12 mouse cellular contexts compared by ENCODE assay signal in genomic region chr8:119447781-119448170, GRCm38 (mm10). TPM values are rescaled to one million over a fixed set of nuclear protein-coding genes. Genes with fewer than 3 reads are reported as not detected.
A peak's percentile ranks its signal among the peaks of the same experiment; 100 is the strongest.
DNase-seq lines count a peak whose midpoint lies in the region; ATAC-seq and TF ChIP-seq lines count a peak whose summit lies in the region.
"Had no signal": no experiment of that assay in that cellular context is flagged by ENCODE, and none has a peak within 500 bp of the region (broad histone marks: within the 10 kb centered on the region; RNA-seq: fewer than 3 reads in every experiment).

No protein-coding gene starts in this region.

- ATAC-seq in heart, embryonic 12.5 days (ENCODE audit: insufficient number of reproducible peaks, low FRiP score): no peak
- ATAC-seq in hindbrain, embryonic 12.5 days (ENCODE audit: low FRiP score): 0 out of 2 replicates have a peak, but pooled peaks have one; percentile 16
- no peak for ATAC-seq in midbrain, embryonic 12.5 days (ENCODE audit: low FRiP score, low read depth)

- peaks cover 3% of the 10 kb centered on the region; the same call in 1 of the 2 replicates for H3K4me1 ChIP-seq in heart, embryonic 12.5 days (replicated peaks)
- peaks cover 7% of the 10 kb centered on the region for H3K4me1 ChIP-seq in cortical plate, adult 2 months (ENCODE audit: control insufficient read depth, insufficient read depth, low read length)
- H3K4me1 ChIP-seq in hindbrain, embryonic 12.5 days: peaks cover 20% of the 10 kb centered on the region
- peaks cover 13% of the 10 kb centered on the region for H3K4me1 ChIP-seq in midbrain, embryonic 12.5 days

- H3K36me3 ChIP-seq in heart, embryonic 12.5 days: no peaks in the 10 kb centered on the region
- H3K36me3 ChIP-seq in hindbrain, embryonic 12.5 days: no peaks in the 10 kb centered on the region
- H3K36me3 ChIP-seq in midbrain, embryonic 12.5 days: no peaks in the 10 kb centered on the region

- no peaks in the 10 kb centered on the region for H3K9me3 ChIP-seq in heart, embryonic 12.5 days (replicated peaks)
- no peaks in the 10 kb centered on the region for H3K9me3 ChIP-seq in hindbrain, embryonic 12.5 days (replicated peaks)
- no peaks in the 10 kb centered on the region for H3K9me3 ChIP-seq in midbrain, embryonic 12.5 days

- H3K27ac ChIP-seq in heart, embryonic 12.5 days (ENCODE audit: poor library complexity, severe bottlenecking): no peak overlapping the region
- peak overlapping the region; percentile 21; the same call in 1 of the 2 replicates for H3K27ac ChIP-seq in cortical plate, adult 2 months (ENCODE audit: insufficient read depth, low read length)
- H3K27ac ChIP-seq in hindbrain, embryonic 12.5 days: no peak overlapping the region
- H3K27ac ChIP-seq in midbrain, embryonic 12.5 days (replicated peaks): no peak overlapping the region

- H3K27me3 ChIP-seq in heart, embryonic 12.5 days (replicated peaks): peaks cover 85% of the 10 kb centered on the region
- peaks cover 41% of the 10 kb centered on the region for H3K27me3 ChIP-seq in hindbrain, embryonic 12.5 days
- peaks cover 43% of the 10 kb centered on the region for H3K27me3 ChIP-seq in midbrain, embryonic 12.5 days

- peak overlapping the region; percentile 97 for H3K4me2 ChIP-seq in heart, embryonic 12.5 days
- H3K4me2 ChIP-seq in hindbrain, embryonic 12.5 days (replicated peaks): peak overlapping the region; percentile 73
- peak overlapping the region; percentile 88 for H3K4me2 ChIP-seq in midbrain, embryonic 12.5 days (replicated peaks)

- TF ChIP-seq CTCF in cortical plate, adult 2 months (IDR thresholded peaks at IDR 0.05; ENCODE audit: extremely low read depth, insufficient read depth, low read length): no peak

- no peak overlapping the region for H3K9ac ChIP-seq in heart, embryonic 12.5 days
- H3K9ac ChIP-seq in hindbrain, embryonic 12.5 days: peak overlapping the region; percentile 76
- H3K9ac ChIP-seq in midbrain, embryonic 12.5 days (replicated peaks): peak overlapping the region; percentile 79

- no peak for DNase-seq in heart, postnatal 4 days
- no peak for DNase-seq in natural killer cell, adult 2 months (ENCODE audit: low spot score in 2 of 2)
- no peak for DNase-seq in frontal cortex, adult 2 months (ENCODE audit: extremely low spot score in 1 of 2, low spot score in 1 of 2)
- no peak for DNase-seq in cerebellum, postnatal 36 days
- DNase-seq: B cell, adult 2 months; kidney, postnatal 10 days had no signal

- no peak for TF ChIP-seq POLR2A in cortical plate, adult 2 months (IDR thresholded peaks at IDR 0.05; ENCODE audit: extremely low read depth, insufficient read depth, low read length)

- peak overlapping the region; percentile 65; the same call in 1 of the 2 replicates for H3K4me3 ChIP-seq in heart, embryonic 12.5 days
- H3K4me3 ChIP-seq in cortical plate, adult 2 months (ENCODE audit: insufficient read depth, low read length): peak overlapping the region; percentile 63
- peak overlapping the region; percentile 73 for H3K4me3 ChIP-seq in hindbrain, embryonic 12.5 days
- peak overlapping the region; percentile 76 for H3K4me3 ChIP-seq in midbrain, embryonic 12.5 days

- 3% methylated on average over 17 of the region's 17 CpGs for WGBS in heart, embryonic 12.5 days
- 3% methylated on average over 17 of the region's 17 CpGs for WGBS in hindbrain, embryonic 12.5 days
- under 1% methylated on average over 17 of the region's 17 CpGs for WGBS in midbrain, embryonic 12.5 days

RNA-seq across cellular contexts. Expression of gene Necab2, which starts 1.3 kb away (rescaled TPM):
- polyA plus RNA-seq in heart, embryonic 12.5 days (2016; fragmentation: Nextera tagmentation; extraction: Ambion mirVana): 0.71 and 0.75 TPM in 2 replicates
- under 1 TPM in 1 of 2 experiments, not detected in 1; 0.23 TPM for total RNA-seq in heart, postnatal 4 days (2021)
- polyA plus RNA-seq in cortical plate, adult 2 months (2012; rRNA removed): 31.9 and 48.3 TPM in 2 replicates
- 18.3 and 23.7 TPM in 2 replicates for polyA plus RNA-seq in hindbrain, embryonic 12.5 days (2016; fragmentation: Nextera tagmentation; extraction: Ambion mirVana)
- polyA plus RNA-seq in midbrain, embryonic 12.5 days (2016; fragmentation: Nextera tagmentation; extraction: Ambion mirVana): 26.0 and 35.0 TPM in 2 replicates
- 62.7 and 68.0 TPM in 2 replicates for polyA plus RNA-seq in frontal cortex, adult 2 months (2012; rRNA removed)
- total RNA-seq: neutrophil, adult 5-6 weeks had no signal

RNA-seq across cellular contexts. Expression of gene Osgin1, which starts 13.9 kb away (rescaled TPM):
- polyA plus RNA-seq in heart, embryonic 12.5 days (2016; fragmentation: Nextera tagmentation; extraction: Ambion mirVana): 0.27 and 0.54 TPM in 2 replicates
- 1 to 10 TPM in 1 of 2 experiments, under 1 TPM in 1; 0.55 to 1.5 TPM for total RNA-seq in heart, postnatal 4 days (2021)
- 0.86 and 1.1 TPM in 2 replicates for polyA plus RNA-seq in cortical plate, adult 2 months (2012; rRNA removed)
- polyA plus RNA-seq in hindbrain, embryonic 12.5 days (2016; fragmentation: Nextera tagmentation; extraction: Ambion mirVana): 0.12 and 0.14 TPM in 2 replicates
- 0.14 and 0.22 TPM in 2 replicates for polyA plus RNA-seq in midbrain, embryonic 12.5 days (2016; fragmentation: Nextera tagmentation; extraction: Ambion mirVana)
- polyA plus RNA-seq in frontal cortex, adult 2 months (2012; rRNA removed): 1.7 and 1.8 TPM in 2 replicates

RNA-seq across cellular contexts. Expression of gene Mlycd, which starts 53.1 kb away (rescaled TPM):
- polyA plus RNA-seq in heart, embryonic 12.5 days (2016; fragmentation: Nextera tagmentation; extraction: Ambion mirVana): 19.3 and 20.1 TPM in 2 replicates
- total RNA-seq in heart, postnatal 4 days (2021): 10 to 100 TPM; 70.4 to 72.5 TPM
- polyA plus RNA-seq in cortical plate, adult 2 months (2012; rRNA removed): 24.7 and 26.9 TPM in 2 replicates
- polyA plus RNA-seq in hindbrain, embryonic 12.5 days (2016; fragmentation: Nextera tagmentation; extraction: Ambion mirVana): 15.2 and 16.7 TPM in 2 replicates
- 14.4 and 14.6 TPM in 2 replicates for polyA plus RNA-seq in midbrain, embryonic 12.5 days (2016; fragmentation: Nextera tagmentation; extraction: Ambion mirVana)
- polyA plus RNA-seq in frontal cortex, adult 2 months (2012; rRNA removed): 23.0 and 24.4 TPM in 2 replicates

RNA-seq across cellular contexts. Expression of gene Slc38a8, which starts 53.7 kb away (rescaled TPM):
- polyA plus RNA-seq in heart, embryonic 12.5 days (2016; fragmentation: Nextera tagmentation; extraction: Ambion mirVana): not detected in 2 replicates
- total RNA-seq in heart, postnatal 4 days (2021): not detected
- 0.09 and 0.23 TPM in 2 replicates for polyA plus RNA-seq in cortical plate, adult 2 months (2012; rRNA removed)
- 0.08 and 0.12 TPM in 2 replicates for polyA plus RNA-seq in hindbrain, embryonic 12.5 days (2016; fragmentation: Nextera tagmentation; extraction: Ambion mirVana)
- 0.15 and 0.21 TPM in 2 replicates for polyA plus RNA-seq in midbrain, embryonic 12.5 days (2016; fragmentation: Nextera tagmentation; extraction: Ambion mirVana)
- polyA plus RNA-seq in frontal cortex, adult 2 months (2012; rRNA removed): 0.72 and 0.88 TPM in 2 replicates
- total RNA-seq: neutrophil, adult 5-6 weeks had no signal
- polyA plus RNA-seq: liver, embryonic 16.5 days had no signal

Comparison
In these comparisons a context has a peak if more than half of its experiments do, and no peak if none do; other contexts are left out.
1. RNA of gene Necab2, which starts 1.3 kb away (polyA plus RNA-seq): 62.7 to 68.0 TPM in frontal cortex, adult 2 months, 31.9 to 48.3 TPM in cortical plate, adult 2 months, 26.0 to 35.0 TPM in midbrain, embryonic 12.5 days and 18.3 to 23.7 TPM in hindbrain, embryonic 12.5 days; 0.71 to 0.75 TPM in heart, embryonic 12.5 days; every median in the first group is over 10 times any median in the second.
2. Peak in every context shown above with its lines, with median percentiles within 50 percentile points of each other: H3K4me2 ChIP-seq and H3K4me3 ChIP-seq.